Mouse (Mus musculus) adrenal gland, postnatal 25 days (tissue): ENCODE results near the gene Zdhhc21. TPM values are rescaled to one million over a fixed set of nuclear protein-coding genes. Genes with fewer than 3 reads are reported as not detected.

Experiments used
- DNase-seq: peaks from one replicate; pipeline ENCODE4 v3.0.0; 2021; ENCODE audit warnings: mixed read lengths
- long read RNA-seq: library from polyadenylated mRNA; stranded (forward); transcript quantifications from one replicate; pipeline ENCODE4 v2.0.0, GENCODE M21; 2021
- total RNA-seq: library from RNA; stranded (reverse); gene quantifications from 2 replicates; pipeline ENCODE4 v1.2.3, GENCODE M21; 2021

Zdhhc21 gene
- 20.1 and 22.4 TPM in 2 replicates for total RNA-seq
- long read RNA-seq, full-length matches to known transcripts, result 6 of 13 reads
- long read RNA-seq, partial matches to known transcripts, result 3 of 13 reads
- long read RNA-seq, other reads (novel, unspliced or antisense), result 4 of 13 reads

GRCm38 (mm10) chr4:82859131-82860125, at the start of gene Zdhhc21:
Gene Zdhhc21 (minus strand): TSS chr4:82859958.
- DNase-seq, result peak; percentile 84

- DNase-seq, result no peak
Observed at GRCm38 (mm10) chr4:82895227-82895626, 35.5 kb upstream of the Zdhhc21 start.

GRCm38 (mm10) chr4:82892247-82892646, 32.5 kb upstream of the Zdhhc21 start:
- DNase-seq, result no peak

- DNase-seq, result no peak
Observed at GRCm38 (mm10) chr4:82891566-82891965, 31.8 kb upstream of the Zdhhc21 start.

GRCm38 (mm10) chr4:82891049-82891448, 31.3 kb upstream of the Zdhhc21 start:
- no peak for DNase-seq

- DNase-seq, result no peak
Observed at GRCm38 (mm10) chr4:82890585-82890984, 30.8 kb upstream of the Zdhhc21 start.

- no peak for DNase-seq
Observed at GRCm38 (mm10) chr4:82886148-82886547, 26.4 kb upstream of the Zdhhc21 start.

- DNase-seq, result no peak
Observed at GRCm38 (mm10) chr4:82885535-82885913, 25.8 kb upstream of the Zdhhc21 start.

- DNase-seq, result no peak
Observed at GRCm38 (mm10) chr4:82884636-82885534, 25.1 kb upstream of the Zdhhc21 start, which contains the start of gene Cer1. Gene Cer1 (minus strand): TSS chr4:82885148.

GRCm38 (mm10) chr4:82882500-82882899, 22.7 kb upstream of the Zdhhc21 start:
- no peak for DNase-seq

- DNase-seq, result no peak
Observed at GRCm38 (mm10) chr4:82881366-82881765, 21.6 kb upstream of the Zdhhc21 start.

GRCm38 (mm10) chr4:82880243-82880642, 20.5 kb upstream of the Zdhhc21 start:
- no peak for DNase-seq

- DNase-seq, result no peak
Observed at GRCm38 (mm10) chr4:82879152-82879551, 19.4 kb upstream of the Zdhhc21 start.

- DNase-seq, result no peak
Observed at GRCm38 (mm10) chr4:82876656-82877055, 16.9 kb upstream of the Zdhhc21 start.

GRCm38 (mm10) chr4:82875532-82875931, 15.8 kb upstream of the Zdhhc21 start:
- DNase-seq, result no peak

- no peak for DNase-seq
Observed at GRCm38 (mm10) chr4:82874791-82875190, 15.0 kb upstream of the Zdhhc21 start.

GRCm38 (mm10) chr4:82872548-82872947, 12.8 kb upstream of the Zdhhc21 start:
- DNase-seq, result no peak

- no peak for DNase-seq
Observed at GRCm38 (mm10) chr4:82872121-82872520, 12.4 kb upstream of the Zdhhc21 start.

GRCm38 (mm10) chr4:82870931-82871330, 11.2 kb upstream of the Zdhhc21 start:
- DNase-seq, result no peak

GRCm38 (mm10) chr4:82867731-82868445, 8.1 kb upstream of the Zdhhc21 start:
- no peak for DNase-seq

- no peak for DNase-seq
Observed at GRCm38 (mm10) chr4:82867111-82867510, 7.4 kb upstream of the Zdhhc21 start.
